In genomic region chr11:62613657-62614365, GRCm38 (mm10) we compare ENCODE assay signal across 8 mouse cellular contexts. TPM values are rescaled to one million over a fixed set of nuclear protein-coding genes. Genes with fewer than 3 reads are reported as not detected.
DNase-seq lines count a peak whose midpoint lies in the region; ATAC-seq and TF ChIP-seq lines count a peak whose summit lies in the region.

No protein-coding gene starts in this region.

- H3K9me3 ChIP-seq in hindbrain, embryonic 10.5 days = no peaks in the 10 kb centered on the region
- no peaks in the 10 kb centered on the region for H3K9me3 ChIP-seq in lung, embryonic 15.5 days

- peaks cover 39% of the 10 kb centered on the region for H3K4me1 ChIP-seq in hindbrain, embryonic 10.5 days (replicated peaks)
- peaks cover 8% of the 10 kb centered on the region for H3K4me1 ChIP-seq in lung, embryonic 15.5 days
- no peaks in the 10 kb centered on the region for H3K4me1 ChIP-seq in thymus, adult 2 months (replicated peaks; ENCODE audit: control insufficient read depth, insufficient read depth, low read length)

- peak; percentile 97 for TF ChIP-seq CTCF in thymus, adult 2 months (IDR thresholded peaks at IDR 0.05; ENCODE audit: borderline replicate concordance, control insufficient read depth, extremely low read depth, insufficient read depth, low read length, poor library complexity)

- peak; percentile 60 for DNase-seq in MEL-GATA-1-ER (ENCODE audit: extremely low read depth, low read depth)
- peak; percentile 91 for DNase-seq in cerebellum, adult 8-10 months
- peak; percentile 98 for DNase-seq in hindbrain, embryonic 10.5 days (ENCODE audit: low spot score)
- peak; percentile 93 for DNase-seq in layer of hippocampus, adult 9-10 months (ENCODE audit: low spot score)
- DNase-seq in ovary, adult 18-20 months (ENCODE audit: low spot score) = peak; percentile 81
- peak; percentile 90 for DNase-seq in thymus, adult 2 months

- H3K27ac ChIP-seq in hindbrain, embryonic 10.5 days = peak overlapping the region; percentile 89
- H3K27ac ChIP-seq in lung, embryonic 15.5 days = peak overlapping the region; percentile 29
- no peak overlapping the region for H3K27ac ChIP-seq in thymus, adult 2 months (ENCODE audit: control insufficient read depth, insufficient read depth, low read length)

- H3K4me2 ChIP-seq in lung, embryonic 15.5 days = peak overlapping the region; percentile 48

- peaks cover 56% of the 10 kb centered on the region for H3K36me3 ChIP-seq in hindbrain, embryonic 10.5 days
- peaks cover 20% of the 10 kb centered on the region for H3K36me3 ChIP-seq in lung, embryonic 15.5 days
- no peaks in the 10 kb centered on the region for H3K36me3 ChIP-seq in thymus, adult 2 months (ENCODE audit: control insufficient read depth, insufficient read depth, low read length)

- WGBS in hindbrain, embryonic 10.5 days = 10% methylated on average over 19 of the region's 19 CpGs
- 21% methylated on average over 19 of the region's 19 CpGs for WGBS in lung, embryonic 15.5 days
- WGBS in thymus, adult 2 months = 46% methylated on average over 19 of the region's 19 CpGs

- 0 out of 2 replicates have a peak, but pooled peaks have one; percentile 19 for TF ChIP-seq POLR2A in thymus, adult 2 months (IDR thresholded peaks at IDR 0.05; ENCODE audit: control insufficient read depth, extremely low read depth, insufficient read depth, low read length, poor library complexity)

- 0 out of 2 replicates have a peak, but pooled peaks cover 5% of the 10 kb centered on the region for H3K27me3 ChIP-seq in hindbrain, embryonic 10.5 days (ENCODE audit: insufficient read depth, poor library complexity, severe bottlenecking)
- no peaks in the 10 kb centered on the region for H3K27me3 ChIP-seq in lung, embryonic 15.5 days
- H3K27me3 ChIP-seq in thymus, adult 2 months (ENCODE audit: control insufficient read depth, insufficient read depth, low read length) = no peaks in the 10 kb centered on the region

- peak overlapping the region; percentile 34 for H3K4me3 ChIP-seq in hindbrain, embryonic 10.5 days
- H3K4me3 ChIP-seq in lung, embryonic 15.5 days = 0 out of 2 replicates have a peak overlapping the region, but pooled peaks have one; percentile 15
- H3K4me3 ChIP-seq in thymus, adult 2 months (ENCODE audit: control insufficient read depth, insufficient read depth, low read length) = no peak overlapping the region

- ATAC-seq in frontal cortex, adult (ENCODE audit: low TSS enrichment) = peak; percentile 86
- ATAC-seq in lung, embryonic 15.5 days (ENCODE audit: borderline replicate concordance, extremely low read depth, low FRiP score, low TSS enrichment) = peak; percentile 92

- peak overlapping the region; percentile 37 for H3K9ac ChIP-seq in lung, embryonic 15.5 days

RNA-seq across cellular contexts. Expression of gene Lrrc75a, which starts 34.5 kb away (rescaled TPM):
- 12.6 and 15.0 TPM in 2 replicates for polyA plus RNA-seq in hindbrain, embryonic 10.5 days (2016; fragmentation: Nextera tagmentation; extraction: Ambion mirVana)
- polyA plus RNA-seq in lung, embryonic 15.5 days (2015; fragmentation: Nextera tagmentation; extraction: Ambion mirVana) = 12.6 and 13.0 TPM in 2 replicates
- 6.0 and 6.9 TPM in 2 replicates for polyA plus RNA-seq in thymus, adult 2 months (2012; rRNA removed)

RNA-seq across cellular contexts. Expression of gene Mmgt2, which starts 34.7 kb away (rescaled TPM):
- 36.1 and 47.3 TPM in 2 replicates for polyA plus RNA-seq in hindbrain, embryonic 10.5 days (2016; fragmentation: Nextera tagmentation; extraction: Ambion mirVana)
- 40.9 and 42.1 TPM in 2 replicates for polyA plus RNA-seq in lung, embryonic 15.5 days (2015; fragmentation: Nextera tagmentation; extraction: Ambion mirVana)
- 43.0 and 47.5 TPM in 2 replicates for polyA plus RNA-seq in thymus, adult 2 months (2012; rRNA removed)

RNA-seq across cellular contexts. Expression of gene Trpv2, which starts 39.5 kb away (rescaled TPM):
- polyA plus RNA-seq in hindbrain, embryonic 10.5 days (2016; fragmentation: Nextera tagmentation; extraction: Ambion mirVana) = 6.2 and 6.5 TPM in 2 replicates
- 4.6 and 5.5 TPM in 2 replicates for polyA plus RNA-seq in lung, embryonic 15.5 days (2015; fragmentation: Nextera tagmentation; extraction: Ambion mirVana)
- 95.4 and 96.0 TPM in 2 replicates for polyA plus RNA-seq in thymus, adult 2 months (2012; rRNA removed)

Comparison
In these comparisons a context has a peak if more than half of its experiments do, and no peak if none do; other contexts are left out.
1. RNA of gene Trpv2, which starts 39.5 kb away (polyA plus RNA-seq): 95.4 to 96.0 TPM in thymus, adult 2 months; 6.2 to 6.5 TPM in hindbrain, embryonic 10.5 days and 4.6 to 5.5 TPM in lung, embryonic 15.5 days; every median in the first group is over 10 times any median in the second.
2. Peak in every context shown above with its lines, with median percentiles within 50 percentile points of each other: DNase-seq.